In the genomic region with DNA sequence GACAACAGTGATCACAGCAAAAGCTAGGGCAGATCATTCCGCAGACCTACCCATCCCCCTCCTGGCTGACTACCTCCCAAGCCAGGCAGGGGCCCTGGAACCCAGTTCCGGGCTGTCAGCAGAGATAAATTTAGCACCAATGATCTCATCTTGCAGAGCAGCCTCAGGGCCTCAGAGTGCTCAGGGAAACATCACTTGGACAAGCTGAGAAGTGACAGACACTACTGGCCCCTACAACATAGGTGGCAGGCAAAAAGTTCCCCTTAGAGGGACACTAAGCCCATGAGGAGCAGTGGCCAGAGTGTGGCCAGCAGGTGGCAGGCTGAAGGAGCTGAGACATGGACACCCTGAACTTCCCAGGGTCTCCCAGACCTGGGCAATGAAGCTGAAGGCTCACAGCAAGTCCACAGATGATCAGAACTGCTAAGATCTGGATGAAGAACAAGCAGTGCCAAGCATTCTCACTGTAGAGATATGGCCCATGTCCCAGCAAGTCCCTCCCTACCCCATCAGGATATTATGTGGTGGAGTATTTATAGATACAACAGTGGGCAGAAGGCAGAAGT, we compare ENCODE assay signal across 8 mouse cellular contexts.
DNase-seq lines count a peak whose midpoint lies in the region; ATAC-seq and TF ChIP-seq lines count a peak whose summit lies in the region.

No protein-coding gene starts in this region.

- peaks cover 25% of the 10 kb centered on the region for H3K4me1 ChIP-seq in bone marrow macrophage, adult 2 months (ENCODE audit: control insufficient read depth, insufficient read depth, low read length)

- H3K27ac ChIP-seq in bone marrow macrophage, adult 2 months (ENCODE audit: insufficient read depth, low read depth, low read length), result peak overlapping the region; percentile 76
- H3K27ac ChIP-seq in left cerebral cortex, adult 2 months, result peak overlapping the region; percentile 42; the same call in 1 of the 2 replicates

- H3K4me3 ChIP-seq in bone marrow macrophage, adult 2 months (ENCODE audit: insufficient read depth, low read length), result peak overlapping the region; percentile 3; the same call in 1 of the 2 replicates
- H3K4me3 ChIP-seq in left cerebral cortex, adult 2 months, result no peak overlapping the region

- intact Hi-C loops in heart, postnatal 36 days (cut with DNase I), result loop anchor here (1.0 to 10.0 kb wide), 5 partner anchors 82 to 544 kb away; a partner anchor contains a TSS
- intact Hi-C loops in left cerebral cortex, adult 2 months (cut with DNase I), result loop anchor here (1.0 to 2.0 kb wide), 2 partner anchors 112 to 150 kb away; no protein-coding TSS in a partner anchor

- peak; percentile 38 for ATAC-seq in frontal cortex, adult (ENCODE audit: low TSS enrichment)

- no peak for TF ChIP-seq POLR2A in bone marrow macrophage, adult 2 months (IDR thresholded peaks at IDR 0.05; ENCODE audit: borderline replicate concordance, low read depth, low read length)

- peak; percentile 22; the same call in 1 of the 2 replicates for TF ChIP-seq CTCF in bone marrow macrophage, adult 2 months (IDR thresholded peaks at IDR 0.05; ENCODE audit: low read depth, low read length)
- TF ChIP-seq CTCF in left cerebral cortex, adult 2 months (IDR thresholded peaks at IDR 0.05), result peak; percentile 68

- peak; percentile 87 for DNase-seq in MN1 (ENCODE audit: low spot score)
- DNase-seq in heart, postnatal 36 days, result peak; percentile 71 to 82
- DNase-seq in left cerebral cortex, adult 2 months (ENCODE audit: extremely low spot score in 1 of 2, low spot score in 2 of 2), result peak; percentile 48 to 50
- DNase-seq in lung, postnatal 36 days, result peak; percentile 81
- DNase-seq in right cerebral cortex, postnatal 14 days, result peak; percentile 57
- DNase-seq in spleen, postnatal 4 days (ENCODE audit: low spot score in 2 of 2), result no peak

Comparison
In these comparisons a context has a peak if more than half of its experiments do, and no peak if none do; other contexts are left out.
1. DNase-seq: peak in MN1 (single experiment), heart, postnatal 36 days (2 of 2), left cerebral cortex, adult 2 months (2 of 2), lung, postnatal 36 days (single experiment) and right cerebral cortex, postnatal 14 days (single experiment); none in spleen, postnatal 4 days (0 of 2).